Mouse (Mus musculus) megakaryocyte, embryonic 14.5 days (primary cell): Measurements from ENCODE around the gene 1700023F06Rik.

ENCODE experiments used
- FLI1 ChIP-seq: IDR thresholded peaks from 2 replicates; pipeline ENCODE4 v1.6.1; 2012; ENCODE audit warnings: low read length, inconsistent platforms, mixed read lengths
- GATA1 ChIP-seq: IDR thresholded peaks from 3 replicates; pipeline ENCODE4 v1.6.1; 2012; ENCODE audit warnings: mixed read lengths, low read length, inconsistent platforms, borderline replicate concordance

GRCm38 (mm10) chr11:103197340-103197739, 11.0 kb downstream of the 1700023F06Rik start:
- no peak for TF ChIP-seq GATA1
- no peak for TF ChIP-seq FLI1
